Mouse (Mus musculus): Measurements from ENCODE around the gene Lsamp.
"Not testable (repeated sequence)": the region's sequence is repeated elsewhere in the genome, so short reads cannot be mapped to it uniquely, and the experiment has no call there.

DNA sequence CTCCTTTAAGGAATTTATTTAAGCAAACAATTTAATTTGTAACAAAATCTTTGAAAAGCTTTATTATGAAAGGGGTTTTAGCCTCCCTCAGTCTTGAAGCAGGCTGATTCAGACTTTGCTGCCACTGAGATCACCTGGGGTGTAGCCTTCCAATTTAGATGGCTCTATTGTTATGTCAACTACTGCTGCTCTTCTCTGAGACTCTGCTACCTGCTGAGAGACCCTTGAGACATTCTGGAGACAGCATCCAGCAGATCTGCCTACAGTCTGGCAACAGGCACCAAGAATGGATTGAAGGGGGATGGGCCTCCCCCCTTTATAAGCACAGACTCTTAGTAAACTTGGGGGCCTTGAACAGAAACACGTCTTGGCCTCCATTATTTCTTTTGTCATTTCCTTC is 632.5 kb downstream of the Lsamp start:
- TF ChIP-seq ZC3H11A (IDR thresholded peaks at IDR 0.05; ENCODE audit: low read depth, low read length); CTCF (conservative IDR thresholded peaks at IDR 0.05 in 1 of 2, IDR thresholded peaks at IDR 0.05 in 1 of 2; ENCODE audit: low read depth in 2 of 2, low read length in 2 of 2); ZNF384 (IDR thresholded peaks at IDR 0.05; ENCODE audit: low read depth, low read length); MAX (IDR thresholded peaks at IDR 0.05; ENCODE audit: low read length): not testable (repeated sequence)
